ENCODE assay signal across 29 mouse cellular contexts in genomic region chr3:138302676-138303075, GRCm38 (mm10). TPM values are rescaled to one million over a fixed set of nuclear protein-coding genes. Genes with fewer than 3 reads are reported as not detected.
A peak's percentile ranks its signal among the peaks of the same experiment; 100 is the strongest.
DNase-seq lines count a peak whose midpoint lies in the region; ATAC-seq and TF ChIP-seq lines count a peak whose summit lies in the region.
"Had no signal": no experiment of that assay in that cellular context is flagged by ENCODE, and none has a peak within 500 bp of the region (broad histone marks: within the 10 kb centered on the region; RNA-seq: fewer than 3 reads in every experiment).

No protein-coding gene starts in this region.

- H3K27me3 ChIP-seq in kidney, embryonic 14.5 days (ENCODE audit: control insufficient read depth, insufficient read depth, low read length) = no peaks in the 10 kb centered on the region
- H3K27me3 ChIP-seq in lung, embryonic 14.5 days (ENCODE audit: insufficient read depth, low read length) = no peaks in the 10 kb centered on the region
- H3K27me3 ChIP-seq: embryonic facial prominence, embryonic 12.5 days; forebrain, embryonic 12.5 days; neural tube, embryonic 13.5 days had no signal

- no peak overlapping the region for H3K4me3 ChIP-seq in kidney, embryonic 14.5 days (ENCODE audit: low read length)
- H3K4me3 ChIP-seq in lung, embryonic 14.5 days (ENCODE audit: low read depth, low read length) = no peak overlapping the region
- H3K4me3 ChIP-seq in embryonic fibroblast, embryonic 13.5 days (ENCODE audit: insufficient read depth, low read length) = no peak overlapping the region
- H3K4me3 ChIP-seq: embryonic facial prominence, embryonic 12.5 days; erythroblast, embryonic 14.5 days; forebrain, embryonic 12.5 days; midbrain, embryonic 10.5 days; myocyte; neural tube, embryonic 13.5 days had no signal

- TF ChIP-seq CTCF in lung, embryonic 14.5 days (IDR thresholded peaks at IDR 0.05; ENCODE audit: low read depth) = no peak
- TF ChIP-seq CTCF in embryonic fibroblast, embryonic 13.5 days (IDR thresholded peaks at IDR 0.05; ENCODE audit: borderline replicate concordance, insufficient read depth, low read length) = no peak

- peaks cover 37% of the 10 kb centered on the region for H3K4me1 ChIP-seq in kidney, embryonic 14.5 days (ENCODE audit: control insufficient read depth, insufficient read depth, low read length)
- H3K4me1 ChIP-seq in lung, embryonic 14.5 days (ENCODE audit: insufficient read depth) = peaks cover 34% of the 10 kb centered on the region
- H3K4me1 ChIP-seq in embryonic fibroblast, embryonic 13.5 days (ENCODE audit: control insufficient read depth, insufficient read depth, low read length) = peaks cover 21% of the 10 kb centered on the region
- H3K4me1 ChIP-seq: forebrain, embryonic 12.5 days had no signal

- no peak overlapping the region for H3K9ac ChIP-seq in kidney, embryonic 14.5 days (ENCODE audit: low read depth, low read length)
- no peak overlapping the region for H3K9ac ChIP-seq in lung, embryonic 14.5 days
- H3K9ac ChIP-seq: embryonic facial prominence, embryonic 12.5 days; forebrain, embryonic 12.5 days; hindbrain, embryonic 14.5 days; liver, postnatal 0 days; neural tube, embryonic 13.5 days had no signal

- H3K36me3 ChIP-seq in kidney, embryonic 14.5 days (ENCODE audit: control insufficient read depth, insufficient read depth, low read length) = no peaks in the 10 kb centered on the region
- no peaks in the 10 kb centered on the region for H3K36me3 ChIP-seq in lung, embryonic 14.5 days (ENCODE audit: insufficient read depth)
- H3K36me3 ChIP-seq: embryonic facial prominence, embryonic 12.5 days; forebrain, embryonic 12.5 days; midbrain, embryonic 10.5 days; neural tube, embryonic 13.5 days had no signal

- DNase-seq in kidney, postnatal 36 days = no peak
- DNase-seq in lung, embryonic 14.5 days = peak; percentile 90
- no peak for DNase-seq in lung, postnatal 4 days
- peak; percentile 31 for DNase-seq in lung, postnatal 25 days (ENCODE audit: low spot score)
- no peak for DNase-seq in layer of hippocampus, adult 9-10 months (ENCODE audit: low spot score)
- DNase-seq in cerebellum, adult 18-20 months = no peak
- DNase-seq: adrenal gland, postnatal 10 days; cerebellum, adult 9-10 months; gastrocnemius, postnatal 36 days; liver, postnatal 0 days; retina, postnatal 1 day; right cerebral cortex, postnatal 25 days; thymus, postnatal 25 days had no signal

- WGBS in kidney, embryonic 14.5 days = 35% methylated on average over 4 of the region's 4 CpGs
- 32% methylated on average over 4 of the region's 4 CpGs for WGBS in lung, embryonic 14.5 days

- H3K9me3 ChIP-seq in kidney, embryonic 14.5 days (ENCODE audit: control insufficient read depth, low read length) = peaks cover 8% of the 10 kb centered on the region; the same call in 1 of the 2 replicates
- H3K9me3 ChIP-seq in lung, embryonic 14.5 days (ENCODE audit: low read depth, low read length) = peaks cover 8% of the 10 kb centered on the region

- H3K27ac ChIP-seq in kidney, embryonic 14.5 days (ENCODE audit: low read depth, low read length) = no peak overlapping the region
- H3K27ac ChIP-seq in lung, embryonic 14.5 days (ENCODE audit: low read depth) = peak overlapping the region; percentile 79
- H3K27ac ChIP-seq in embryonic fibroblast, embryonic 13.5 days (ENCODE audit: insufficient read depth, low read length) = peak overlapping the region; percentile 62
- H3K27ac ChIP-seq: embryonic facial prominence, embryonic 12.5 days; forebrain, embryonic 12.5 days; hindbrain, embryonic 14.5 days; midbrain, embryonic 10.5 days; neural tube, embryonic 13.5 days had no signal

- no peak for TF ChIP-seq POLR2A in embryonic fibroblast, embryonic 13.5 days (IDR thresholded peaks at IDR 0.05; ENCODE audit: low read depth, low read length)

- no peak overlapping the region for H3K4me2 ChIP-seq in kidney, embryonic 14.5 days (replicated peaks; ENCODE audit: low read depth, low read length)
- H3K4me2 ChIP-seq in lung, embryonic 14.5 days = no peak overlapping the region
- H3K4me2 ChIP-seq: embryonic facial prominence, embryonic 12.5 days; forebrain, embryonic 12.5 days; hindbrain, embryonic 14.5 days; liver, embryonic 11.5 days; neural tube, embryonic 13.5 days had no signal

- peak; percentile 65; the same call in 1 of the 2 replicates for ATAC-seq in kidney, embryonic 14.5 days (ENCODE audit: low FRiP score, low TSS enrichment)
- ATAC-seq in lung, embryonic 14.5 days (ENCODE audit: insufficient read depth) = peak; percentile 83
- ATAC-seq: inflammation-experienced regulatory T-cells, adult 6 months; liver, postnatal 0 days; midbrain, embryonic 16.5 days had no signal

RNA-seq across cellular contexts. Expression of gene Adh6a, which starts 10.4 kb away (rescaled TPM):
- polyA plus RNA-seq in kidney, embryonic 14.5 days (2014; fragmentation: Nextera tagmentation; extraction: Ambion mirVana) = not detected in 2 replicates
- polyA plus RNA-seq in lung, embryonic 14.5 days (2014; fragmentation: Nextera tagmentation; extraction: Ambion mirVana) = 0.14 and 0.62 TPM in 2 replicates
- polyA plus RNA-seq in embryonic fibroblast, embryonic 13.5 days (2011; ENCODE audit: insufficient read length, low read depth, missing spikeins) = not detected in 2 replicates
- polyA plus RNA-seq: C2C12; embryonic facial prominence, embryonic 12.5 days; erythroblast, embryonic 14.5 days; forebrain, embryonic 12.5 days; heart, embryonic 14.5 days; hindbrain, embryonic 14.5 days; inflammation-experienced regulatory T-cells, adult 6 months; limb, embryonic 11.5 days; liver, embryonic 11.5 days; liver, postnatal 0 days; midbrain, embryonic 10.5 days; midbrain, embryonic 16.5 days; myocyte; spleen, adult 2 months had no signal

RNA-seq across cellular contexts. Expression of gene Adh6b, which starts 38.9 kb away (rescaled TPM):
- polyA plus RNA-seq in kidney, embryonic 14.5 days (2014; fragmentation: Nextera tagmentation; extraction: Ambion mirVana) = 0.14 and 0.46 TPM in 2 replicates
- polyA plus RNA-seq in lung, embryonic 14.5 days (2014; fragmentation: Nextera tagmentation; extraction: Ambion mirVana) = 0.30 TPM in 1 of 2 replicates, not detected in the other
- not detected in 2 replicates for polyA plus RNA-seq in embryonic fibroblast, embryonic 13.5 days (2011; ENCODE audit: insufficient read length, low read depth, missing spikeins)
- polyA plus RNA-seq: C2C12; erythroblast, embryonic 14.5 days; inflammation-experienced regulatory T-cells, adult 6 months; myocyte; spleen, adult 2 months had no signal

RNA-seq across cellular contexts. Expression of gene Adh1, which starts 41.9 kb away (rescaled TPM):
- polyA plus RNA-seq in kidney, embryonic 14.5 days (2014; fragmentation: Nextera tagmentation; extraction: Ambion mirVana) = 18.6 and 20.4 TPM in 2 replicates
- 883 and 968 TPM in 2 replicates for polyA plus RNA-seq in lung, embryonic 14.5 days (2014; fragmentation: Nextera tagmentation; extraction: Ambion mirVana)
- polyA plus RNA-seq in embryonic fibroblast, embryonic 13.5 days (2011; ENCODE audit: insufficient read length, low read depth, missing spikeins) = 2.2 and 7.2 TPM in 2 replicates
- polyA plus RNA-seq: erythroblast, embryonic 14.5 days; myocyte had no signal

Comparison
In these comparisons a context has a peak if more than half of its experiments do, and no peak if none do; other contexts are left out.
1. DNase-seq: peak in lung, embryonic 14.5 days (single experiment) and lung, postnatal 25 days (single experiment); none in kidney, postnatal 36 days (0 of 2), lung, postnatal 4 days (0 of 2), layer of hippocampus, adult 9-10 months (single experiment) and cerebellum, adult 18-20 months (0 of 2).
2. RNA of gene Adh1, which starts 41.9 kb away (polyA plus RNA-seq): 883 to 968 TPM in lung, embryonic 14.5 days; 18.6 to 20.4 TPM in kidney, embryonic 14.5 days and 2.2 to 7.2 TPM in embryonic fibroblast, embryonic 13.5 days; every median in the first group is over 10 times any median in the second.